Mouse (Mus musculus) liver, embryonic 14.5 days (tissue): ENCODE measurements at regions not wholly inside any gene's neighbourhood (a gene's known extent, or its start where the extent isn't known, plus 50 kb on each side); places are given as distances from the start of the nearest gene placed in this dataset.
"Not testable (repeated sequence)": the region's sequence is repeated elsewhere in the genome, so short reads cannot be mapped to it uniquely, and the experiment has no call there.

Source experiments
- ATAC-seq: fragments of 200-750 bp; cut with Nextera tagmentation; 2 replicates; pipeline ENCODE4 v1.8.0; 2017; ENCODE audit warnings: moderate number of reproducible peaks, mild to moderate bottlenecking, moderate library complexity; ENCODE audit not compliant: insufficient read depth
- DNase-seq, 3 experiments: peaks; one replicate each; pipeline ENCODE4 v3.0.0-alpha.2; 2012 to 2013; ENCODE audit warnings: low read depth in 3 of 3, low spot score in 3 of 3
- H3K27ac ChIP-seq: fragments of 300-500 bp; sonication (generic); 2 replicates; pipeline ENCODE4 v1.5.1; 2014; ENCODE audit warnings: moderate library complexity, mild to moderate bottlenecking, control low read depth, inconsistent platforms
- H3K27me3 ChIP-seq: fragments of 300-500 bp; sonication (generic); 2 replicates; pipeline ENCODE4 v1.6.1; 2014; ENCODE audit warnings: mild to moderate bottlenecking, low read length, moderate library complexity; ENCODE audit not compliant: control insufficient read depth, insufficient read depth
- H3K36me3 ChIP-seq: fragments of 300-500 bp; sonication (generic); replicated peaks from 2 replicates; pipeline ENCODE4 v1.6.1; 2014; ENCODE audit warnings: low read depth; ENCODE audit not compliant: control insufficient read depth, insufficient read depth
- H3K4me1 ChIP-seq, 2 experiments: fragments of 200-500 bp in 1 of 2; fragments of 300-500 bp in 1 of 2; sonication (generic) in 1 of 2; replicated peaks; 2 replicates each; pipeline ENCODE4 v1.6.1; 2012 to 2014; ENCODE audit warnings: antibody characterized with exemption in 1 of 2, inconsistent platforms in 1 of 2, low read length in 1 of 2; ENCODE audit not compliant: control insufficient read depth in 2 of 2, insufficient read depth in 2 of 2
- H3K4me2 ChIP-seq: fragments of 300-500 bp; sonication (generic); 2 replicates; pipeline ENCODE4 v1.6.1; 2014; ENCODE audit warnings: low read depth, mild to moderate bottlenecking, control low read depth, moderate library complexity
- H3K4me3 ChIP-seq, 2 experiments: fragments of 200-500 bp in 1 of 2; fragments of 300-500 bp in 1 of 2; sonication (generic) in 1 of 2; 2 replicates each; pipeline ENCODE4 v1.5.1; 2012 to 2014; ENCODE audit warnings: low read depth in 2 of 2, low read length in 2 of 2, mild to moderate bottlenecking in 2 of 2, control low read depth in 1 of 2, inconsistent platforms in 1 of 2, moderate library complexity in 1 of 2; ENCODE audit not compliant: insufficient read depth in 1 of 2
- H3K9ac ChIP-seq: fragments of 300-500 bp; sonication (generic); replicated peaks from 2 replicates; pipeline ENCODE4 v1.6.1; 2014; ENCODE audit warnings: mild to moderate bottlenecking, control low read depth, moderate library complexity
- H3K9me3 ChIP-seq: fragments of 300-500 bp; sonication (generic); 2 replicates; pipeline ENCODE4 v1.6.1; 2016; ENCODE audit warnings: low read length, mixed read lengths; ENCODE audit not compliant: control insufficient read depth
- WGBS: fragments of 180-500 bp; shearing (Covaris S2); extraction: QIAGEN DNeasy Blood & Tissue Kit; methylation state at CpG from one replicate; pipeline ENCODE4 v1.1.7; 2014; ENCODE audit not compliant: insufficient replicate concordance; 5-methylcytosine and 5-hydroxymethylcytosine counted together

DNA sequence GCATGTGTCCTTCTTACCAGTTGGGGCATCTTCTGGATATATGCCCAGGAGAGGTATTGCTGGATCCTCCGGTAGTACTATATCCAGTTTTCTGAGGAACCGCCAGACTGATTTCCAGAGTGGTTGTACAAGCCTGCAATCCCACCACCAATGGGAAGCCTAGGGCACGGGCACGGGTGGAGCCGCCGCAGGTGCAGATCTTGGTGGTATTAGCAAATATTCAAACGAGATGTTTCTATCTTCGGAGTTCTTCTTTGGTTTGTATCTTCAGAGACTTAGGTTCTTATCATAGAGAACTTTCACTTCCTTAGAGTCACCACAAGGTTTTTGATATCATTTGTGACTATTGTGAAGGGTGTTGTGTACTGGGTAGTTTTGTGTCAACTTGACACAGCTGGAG lies 103.1 kb downstream of the Btbd35f12 start:
- H3K27ac ChIP-seq, H3K4me2 ChIP-seq, H3K27me3 ChIP-seq, DNase-seq, H3K9me3 ChIP-seq, H3K9ac ChIP-seq, H3K36me3 ChIP-seq, H3K4me3 ChIP-seq, H3K4me1 ChIP-seq: not testable (repeated sequence)
- WGBS: 81% methylated on average over 7 of the region's 8 CpGs
- ATAC-seq: peak; percentile 82
